Mouse (Mus musculus): Measurements from ENCODE around the gene Pla1a.

DNA sequence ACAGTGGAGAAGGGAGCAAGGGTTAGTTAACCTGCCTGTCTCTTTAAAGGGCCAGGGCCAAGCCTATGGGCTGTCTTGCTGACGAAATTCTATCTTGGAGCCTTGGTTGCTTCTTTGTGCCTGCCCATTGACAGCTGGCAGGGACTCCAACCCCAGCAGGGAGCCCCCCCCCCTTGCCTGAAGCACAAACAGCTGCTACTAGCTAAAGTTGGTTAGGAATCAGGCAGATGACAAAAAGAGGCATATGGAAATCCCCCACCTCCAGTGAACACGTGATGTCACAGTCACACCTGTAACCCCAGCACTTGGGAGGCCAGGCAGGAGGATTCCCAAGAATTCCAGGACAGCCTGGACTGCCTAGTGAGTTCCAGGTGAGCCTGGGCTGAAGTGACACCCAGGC lies 72.6 kb downstream of the Pla1a start:
- no peak for TF ChIP-seq POLR2A (IDR thresholded peaks at IDR 0.05; ENCODE audit: extremely low read depth, insufficient read depth, low read length)
- no peak for TF ChIP-seq CTCF (IDR thresholded peaks at IDR 0.05; ENCODE audit: extremely low read depth, insufficient read depth, low read length)

Data from cortical plate, adult 2 months (tissue).